Mouse (Mus musculus) bone marrow, adult 2 months (tissue): ENCODE measurements around the gene Mettl14. TPM values are rescaled to one million over a fixed set of nuclear protein-coding genes. Genes with fewer than 3 reads are reported as not detected.

Experiments
- H3K27ac ChIP-seq: fragments of 200-500 bp; 2 replicates; pipeline ENCODE4 v1.5.1; 2012; ENCODE audit warnings: low read depth, mild to moderate bottlenecking, control low read depth, inconsistent platforms, low read length; ENCODE audit not compliant: control insufficient read depth, poor library complexity, insufficient read depth
- H3K4me1 ChIP-seq: fragments of 200-500 bp; 2 replicates; pipeline ENCODE4 v1.6.1; 2011; ENCODE audit warnings: low read length; ENCODE audit not compliant: control insufficient read depth, insufficient read depth
- H3K4me3 ChIP-seq: fragments of 200-500 bp; replicated peaks from 2 replicates; pipeline ENCODE3; 2011; ENCODE audit warnings: mild to moderate bottlenecking, low read depth, low read length, control low read depth; ENCODE audit not compliant: control insufficient read depth
- CTCF ChIP-seq: fragments of 200-500 bp; IDR thresholded peaks from 2 replicates; pipeline ENCODE4 v1.5.1; 2011; ENCODE audit warnings: low read length, control low read depth; ENCODE audit not compliant: control insufficient read depth, insufficient read depth
- POLR2A ChIP-seq: fragments of 200-500 bp; IDR thresholded peaks from 2 replicates; pipeline ENCODE4 v1.6.1; 2011; ENCODE audit warnings: low read depth, mild to moderate bottlenecking, control low read depth, low read length, borderline replicate concordance; ENCODE audit not compliant: control insufficient read depth
- WGBS: fragments of 180-500 bp; shearing (Covaris S2); methylation state at CpG from one replicate; pipeline ENCODE4 v1.1.7; 2018; 5-methylcytosine and 5-hydroxymethylcytosine counted together
- polyA plus RNA-seq: library from polyadenylated mRNA; stranded (reverse); fragments of >200 nt; gene quantifications from 2 replicates; pipeline ENCODE4 v1.2.4, GENCODE M21; 2011; ENCODE audit warnings: low replicate concordance; ENCODE audit not compliant: missing spikeins, insufficient read depth, insufficient read length

Mettl14 gene
- polyA plus RNA-seq, 1 experiment, result 11.3 TPM

- no peak for TF ChIP-seq CTCF
- TF ChIP-seq POLR2A, result no peak
- no peak overlapping the region for H3K4me3 ChIP-seq
- H3K27ac ChIP-seq, result no peak overlapping the region
- H3K4me1 ChIP-seq, result no peaks in the 10 kb centered on the region; the same call in 1 of the 2 replicates
- 80% methylated on average over 7 of the region's 7 CpGs for WGBS
Measured at GRCm38 (mm10) chr3:123336455-123336854, 49.5 kb downstream of the Mettl14 start.

- no peaks in the 10 kb centered on the region; the same call in 1 of the 2 replicates for H3K4me1 ChIP-seq
- 64% methylated on average over 3 of the region's 3 CpGs for WGBS
- no peak overlapping the region for H3K4me3 ChIP-seq
- TF ChIP-seq POLR2A (no peak), CTCF (no peak)
- no peak overlapping the region for H3K27ac ChIP-seq
Measured at GRCm38 (mm10) chr3:123335480-123335879, 50.4 kb downstream of the Mettl14 start.

GRCm38 (mm10) chr3:123334947-123335346 lies 51.0 kb downstream of the Mettl14 start:
- H3K27ac ChIP-seq, result no peak overlapping the region
- TF ChIP-seq CTCF, result no peak
- no peak for TF ChIP-seq POLR2A
- no peaks in the 10 kb centered on the region; the same call in 1 of the 2 replicates for H3K4me1 ChIP-seq
- 40% methylated on average over 7 of the region's 7 CpGs for whole genome bisulfite sequencing
- H3K4me3 ChIP-seq, result no peak overlapping the region

- no peak overlapping the region for H3K4me3 ChIP-seq
Measured at GRCm38 (mm10) chr3:123333055-123333424, 52.9 kb downstream of the Mettl14 start.

GRCm38 (mm10) chr3:123332330-123333054 lies 53.4 kb downstream of the Mettl14 start:
- no peak overlapping the region for H3K27ac ChIP-seq
- no peak overlapping the region for H3K4me3 ChIP-seq
- 70% methylated on average over 2 of the region's 2 CpGs for WGBS
- no peaks in the 10 kb centered on the region; the same call in 1 of the 2 replicates for H3K4me1 ChIP-seq
- TF ChIP-seq POLR2A, result no peak
- TF ChIP-seq CTCF, result no peak

More at GRCm38 (mm10) chr3:123333055-123333424, 52.9 kb downstream of the Mettl14 start:
- WGBS, result 4% methylated on average over 4 of the region's 4 CpGs
- TF ChIP-seq POLR2A (no peak), CTCF (no peak)
- Histone ChIP-seq H3K4me1 (no peaks in the 10 kb centered on the region; the same call in 1 of the 2 replicates), H3K27ac (no peak overlapping the region)

- no peak overlapping the region for H3K27ac ChIP-seq
- H3K4me1 ChIP-seq, result no peaks in the 10 kb centered on the region
- 90% methylated on average over 4 of the region's 4 CpGs for WGBS
- TF ChIP-seq POLR2A, result no peak
- TF ChIP-seq CTCF, result no peak
- no peak overlapping the region for H3K4me3 ChIP-seq
Measured at GRCm38 (mm10) chr3:123330221-123330620, 55.7 kb downstream of the Mettl14 start.

GRCm38 (mm10) chr3:123329251-123329650 lies 56.7 kb downstream of the Mettl14 start:
- Histone ChIP-seq H3K27ac (no peak overlapping the region), H3K4me1 (no peaks in the 10 kb centered on the region), H3K4me3 (no peak overlapping the region)
- 79% methylated on average over 6 of the region's 6 CpGs for WGBS
- no peak for TF ChIP-seq CTCF
- no peak for TF ChIP-seq POLR2A

- no peak overlapping the region for H3K4me3 ChIP-seq
- H3K4me1 ChIP-seq, result no peaks in the 10 kb centered on the region
- TF ChIP-seq CTCF, result no peak
- no peak for TF ChIP-seq POLR2A
- 80% methylated on average over 4 of the region's 4 CpGs for WGBS
- no peak overlapping the region for H3K27ac ChIP-seq
Measured at GRCm38 (mm10) chr3:123324326-123324725, 61.6 kb downstream of the Mettl14 start.
